Mouse (Mus musculus) erythroblast, embryonic 14.5 days (primary cell): Measurements from ENCODE around the gene Slc37a4. TPM values are rescaled to one million over a fixed set of nuclear protein-coding genes. Genes with fewer than 3 reads are reported as not detected.
A peak's percentile ranks its signal among the peaks of the same experiment; 100 is the strongest.

ENCODE experiments used
- H3K27me3 ChIP-seq: 2 replicates; pipeline ENCODE4 v1.6.1; 2012; ENCODE audit warnings: inconsistent platforms; ENCODE audit not compliant: control insufficient read depth
- H3K36me3 ChIP-seq: 2 replicates; pipeline ENCODE4 v1.6.1; 2012; ENCODE audit warnings: mild to moderate bottlenecking, inconsistent platforms; ENCODE audit not compliant: control insufficient read depth
- H3K4me1 ChIP-seq: 2 replicates; pipeline ENCODE4 v1.6.1; 2012; ENCODE audit warnings: inconsistent platforms; ENCODE audit not compliant: control insufficient read depth
- H3K4me3 ChIP-seq: replicated peaks from 2 replicates; pipeline ENCODE3; 2012; ENCODE audit warnings: moderate library complexity, mild to moderate bottlenecking, inconsistent platforms
- H3K9me3 ChIP-seq: 2 replicates; pipeline ENCODE4 v1.6.1; 2012; ENCODE audit warnings: low read length, inconsistent platforms, mixed read lengths; ENCODE audit not compliant: control insufficient read depth
- GATA1 ChIP-seq: IDR thresholded peaks from 2 replicates; pipeline ENCODE4 v1.6.1; 2012; ENCODE audit warnings: low read length, inconsistent platforms, mixed read lengths
- TAL1 ChIP-seq: IDR thresholded peaks from 3 replicates; pipeline ENCODE4 v1.6.1; 2012; ENCODE audit warnings: low read length, inconsistent platforms, mixed read lengths
- polyA plus RNA-seq: library from polyadenylated mRNA; stranded (reverse); fragments of >175 nt; gene quantifications from 2 replicates; pipeline ENCODE4 v1.2.3, GENCODE M21; 2012

The Slc37a4 gene
- polyA plus RNA-seq, 1 experiment: 0.31 TPM

- peaks cover 10% of the 10 kb centered on the region for H3K4me1 ChIP-seq
- TF ChIP-seq TAL1 (no peak), GATA1 (no peak)
- peaks cover 79% of the 10 kb centered on the region for H3K36me3 ChIP-seq
- H3K9me3 ChIP-seq: no peaks in the 10 kb centered on the region
- H3K4me3 ChIP-seq: no peak overlapping the region
- no peaks in the 10 kb centered on the region for H3K27me3 ChIP-seq
These were observed 7.4 kb upstream of the Slc37a4 start for GRCm38 (mm10) chr9:44389273-44389672.

- no peak overlapping the region for H3K4me3 ChIP-seq
- peaks cover 57% of the 10 kb centered on the region for H3K36me3 ChIP-seq
- no peaks in the 10 kb centered on the region for H3K9me3 ChIP-seq
- TF ChIP-seq GATA1 (no peak), TAL1 (no peak)
- peaks cover 18% of the 10 kb centered on the region for H3K4me1 ChIP-seq
- no peaks in the 10 kb centered on the region for H3K27me3 ChIP-seq
These were observed 5.2 kb upstream of the Slc37a4 start for GRCm38 (mm10) chr9:44391466-44391865.

DNA sequence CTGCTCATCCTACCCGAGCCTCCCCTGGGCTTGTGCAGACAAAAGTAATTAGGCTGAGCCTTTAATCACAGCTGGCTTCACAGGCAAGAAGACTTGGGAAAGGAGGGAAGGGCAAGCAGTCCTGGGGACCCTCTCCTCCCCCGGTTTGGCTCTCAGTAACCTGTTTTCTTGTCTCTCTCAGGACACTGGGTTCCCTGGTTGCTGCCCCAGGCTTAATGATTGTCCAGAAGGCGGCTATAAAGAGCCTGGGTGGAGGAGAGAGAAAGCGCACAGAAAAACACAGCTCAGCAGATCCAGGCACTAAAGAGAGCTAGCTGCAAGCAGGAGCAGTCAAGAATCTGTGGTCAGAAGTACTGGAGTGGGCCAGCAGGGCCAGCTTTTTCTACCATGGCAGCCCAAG, 1.4 kb downstream of the Slc37a4 start:
- no peak for TF ChIP-seq GATA1
- TF ChIP-seq TAL1: no peak
- Histone ChIP-seq H3K27me3 (no peaks in the 10 kb centered on the region), H3K9me3 (no peaks in the 10 kb centered on the region), H3K4me1 (peaks cover 43% of the 10 kb centered on the region), H3K36me3 (peaks cover 48% of the 10 kb centered on the region), H3K4me3 (peak overlapping the region; percentile 81)

DNA sequence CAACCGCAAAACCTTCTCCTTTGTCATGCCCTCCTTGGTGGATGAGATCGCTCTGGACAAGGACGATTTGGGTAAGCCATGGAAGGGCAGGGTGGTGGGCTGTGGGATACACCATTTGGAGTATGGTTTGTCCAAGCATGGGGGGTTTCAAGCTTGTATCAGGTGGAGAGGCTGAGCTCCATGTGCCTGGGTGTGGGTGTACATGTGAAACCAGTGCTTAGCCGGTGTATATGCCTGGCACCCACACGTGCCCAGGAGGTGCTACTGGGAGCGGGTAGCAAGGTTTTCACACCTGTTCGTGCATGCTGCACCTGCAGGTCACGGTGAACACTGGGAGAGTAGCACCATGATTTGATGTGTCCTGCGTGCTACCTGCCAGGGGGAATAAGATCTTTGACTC, 1.9 kb downstream of the Slc37a4 start:
- peaks cover 43% of the 10 kb centered on the region for H3K4me1 ChIP-seq
- H3K9me3 ChIP-seq: no peaks in the 10 kb centered on the region
- TF ChIP-seq GATA1: no peak
- TF ChIP-seq TAL1: no peak
- peak overlapping the region; percentile 81 for H3K4me3 ChIP-seq
- peaks cover 53% of the 10 kb centered on the region for H3K36me3 ChIP-seq
- no peaks in the 10 kb centered on the region for H3K27me3 ChIP-seq

DNA sequence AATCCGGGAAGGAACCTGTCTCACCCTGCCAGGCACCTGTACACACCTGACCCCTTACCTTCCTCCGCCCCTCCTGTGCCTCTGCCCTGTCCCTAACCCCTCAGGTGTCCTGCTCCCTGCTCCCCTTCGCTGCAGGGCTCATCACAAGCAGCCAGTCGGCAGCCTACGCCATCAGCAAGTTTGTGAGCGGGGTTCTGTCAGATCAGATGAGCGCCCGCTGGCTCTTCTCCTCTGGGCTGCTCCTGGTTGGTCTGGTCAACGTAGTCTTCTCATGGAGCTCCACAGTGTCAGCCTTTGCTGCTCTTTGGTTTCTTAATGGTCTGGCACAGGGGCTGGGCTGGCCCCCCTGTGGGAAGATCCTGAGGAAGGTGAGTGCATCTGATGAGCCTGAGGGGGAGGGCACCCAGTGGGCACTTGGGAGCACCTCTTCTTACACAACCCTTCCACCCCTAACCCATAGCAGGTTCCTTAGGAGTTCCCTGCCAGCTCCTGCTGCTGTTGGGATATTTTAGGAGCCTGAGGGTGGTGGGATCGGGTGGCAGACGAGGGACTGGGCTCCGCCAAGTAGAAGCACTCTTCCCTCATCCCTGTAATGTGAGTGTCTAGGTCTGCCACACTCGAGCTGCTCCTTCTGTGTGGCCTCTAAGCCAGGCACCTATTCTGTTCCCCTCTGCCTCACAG, 2.6 kb downstream of the Slc37a4 start:
- TF ChIP-seq GATA1 (no peak), TAL1 (no peak)
- Histone ChIP-seq H3K4me1 (peaks cover 43% of the 10 kb centered on the region), H3K4me3 (peak overlapping the region; percentile 81), H3K27me3 (no peaks in the 10 kb centered on the region), H3K36me3 (peaks cover 60% of the 10 kb centered on the region), H3K9me3 (no peaks in the 10 kb centered on the region)

DNA sequence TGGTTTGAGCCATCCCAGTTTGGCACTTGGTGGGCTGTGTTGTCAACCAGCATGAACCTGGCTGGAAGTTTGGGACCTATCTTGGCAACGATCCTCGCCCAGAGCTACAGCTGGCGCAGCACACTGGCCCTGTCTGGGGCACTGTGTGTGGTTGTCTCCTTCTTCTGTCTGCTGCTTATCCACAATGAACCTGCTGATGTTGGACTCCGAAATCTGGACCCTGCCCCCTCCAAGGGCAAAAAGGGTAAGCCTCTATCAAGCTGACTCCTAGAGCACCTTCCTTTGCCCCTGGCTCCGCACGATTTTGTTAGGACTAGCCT, 3.1 kb downstream of the Slc37a4 start:
- no peak for TF ChIP-seq TAL1
- TF ChIP-seq GATA1: no peak
- no peaks in the 10 kb centered on the region for H3K9me3 ChIP-seq
- peaks cover 65% of the 10 kb centered on the region for H3K36me3 ChIP-seq
- H3K27me3 ChIP-seq: no peaks in the 10 kb centered on the region
- no peak overlapping the region for H3K4me3 ChIP-seq
- H3K4me1 ChIP-seq: peaks cover 43% of the 10 kb centered on the region

DNA sequence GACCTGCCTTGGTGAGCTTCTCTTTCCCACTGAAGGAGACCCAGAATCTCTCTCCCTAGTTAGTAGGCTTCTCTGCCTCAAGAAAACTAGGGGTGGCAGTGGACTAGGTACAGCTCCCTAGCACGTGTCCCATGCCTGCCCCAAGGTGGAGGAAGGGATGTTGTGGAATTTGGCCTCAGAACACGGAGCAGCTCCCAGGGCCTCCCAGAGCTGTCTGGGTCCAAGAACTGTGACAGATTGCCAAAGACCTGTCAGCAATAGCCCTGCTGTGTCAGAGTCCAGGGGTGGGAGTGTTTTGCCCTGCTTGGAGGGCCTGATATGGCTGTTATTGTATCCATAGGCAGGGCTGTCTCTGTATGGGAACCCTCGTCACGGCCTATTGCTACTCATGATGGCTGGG, 4.4 kb downstream of the Slc37a4 start:
- Histone ChIP-seq H3K9me3 (no peaks in the 10 kb centered on the region), H3K4me1 (peaks cover 47% of the 10 kb centered on the region), H3K27me3 (no peaks in the 10 kb centered on the region), H3K4me3 (no peak overlapping the region), H3K36me3 (peaks cover 75% of the 10 kb centered on the region)
- TF ChIP-seq GATA1 (no peak), TAL1 (no peak)

- TF ChIP-seq GATA1 (no peak), TAL1 (no peak)
- Histone ChIP-seq H3K36me3 (peaks cover 73% of the 10 kb centered on the region), H3K4me1 (peaks cover 35% of the 10 kb centered on the region), H3K27me3 (no peaks in the 10 kb centered on the region), H3K4me3 (no peak overlapping the region), H3K9me3 (no peaks in the 10 kb centered on the region)
These were observed 8.4 kb downstream of the Slc37a4 start for GRCm38 (mm10) chr9:44405011-44405410.

DNA sequence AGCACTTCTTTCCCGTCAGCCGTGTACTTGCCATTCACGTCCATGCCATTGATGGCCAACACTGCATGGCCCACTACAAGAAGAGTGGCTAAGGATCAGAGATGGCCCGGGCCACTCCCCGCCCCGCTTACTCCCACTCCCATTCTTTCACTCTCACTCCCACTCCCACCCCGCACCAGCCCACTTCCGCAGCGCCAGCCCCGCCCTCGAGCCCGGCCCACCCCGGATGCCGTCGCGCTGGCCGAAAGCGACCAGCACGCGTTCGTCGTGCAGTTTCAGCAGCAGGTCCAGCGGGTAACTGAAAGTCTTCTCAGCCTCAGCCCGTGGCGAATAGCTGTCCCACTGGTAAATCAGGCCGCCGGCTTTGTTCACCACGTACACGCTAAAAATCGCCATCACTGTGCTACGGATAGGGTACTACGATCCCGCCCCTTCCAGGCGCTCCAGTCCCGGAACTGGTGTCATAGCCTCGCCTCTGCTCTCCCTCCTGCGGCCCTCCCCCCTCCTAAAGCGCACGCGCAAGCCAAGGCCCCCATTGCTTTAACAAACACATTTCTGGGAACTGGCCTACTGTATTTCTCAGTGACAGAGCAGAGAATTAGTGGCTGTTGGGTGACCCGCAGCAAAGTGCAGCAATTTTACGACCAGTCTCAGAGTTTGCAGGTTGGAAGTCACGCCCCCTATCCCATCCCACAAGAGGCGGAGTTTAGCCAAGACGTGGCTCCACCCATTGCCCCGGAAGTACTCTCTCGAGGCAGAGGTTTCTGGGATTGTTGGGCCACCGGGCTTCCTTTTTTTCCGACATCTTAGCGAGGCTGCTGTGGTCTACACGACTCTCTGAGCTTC, 10.5 kb downstream of the Slc37a4 start, which contains the start of the genes Rps25 and Trappc4:
TSS of gene Rps25 (plus strand) at position 234 of the 846 bp plus-strand sequence.
TSS of gene Trappc4 (minus strand) at position 695 of the 846 bp plus-strand sequence.
- H3K27me3 ChIP-seq: no peaks in the 10 kb centered on the region
- H3K9me3 ChIP-seq: no peaks in the 10 kb centered on the region
- H3K36me3 ChIP-seq: peaks cover 73% of the 10 kb centered on the region
- H3K4me3 ChIP-seq: peak within 1 kb of the TSS; percentile 66
- TF ChIP-seq TAL1 (no peak), GATA1 (no peak)
- peaks cover 51% of the 10 kb centered on the region for H3K4me1 ChIP-seq
